ENCODE assay signal across 8 mouse cellular contexts in genomic region chr5:143112281-143113246, GRCm38 (mm10). TPM values are rescaled to one million over a fixed set of nuclear protein-coding genes. Genes with fewer than 3 reads are reported as not detected.
DNase-seq lines count a peak whose midpoint lies in the region; ATAC-seq and TF ChIP-seq lines count a peak whose summit lies in the region.

Gene Rnf216, minus strand, starts transcription at chr5:143112994.

- H3K9ac ChIP-seq in kidney, embryonic 14.5 days (ENCODE audit: low read depth, low read length) = peak within 1 kb of the TSS; percentile 95
- H3K9ac ChIP-seq in limb, embryonic 15.5 days = peak within 1 kb of the TSS; percentile 90

- peak; percentile 96 for ATAC-seq in kidney, embryonic 14.5 days (ENCODE audit: low FRiP score, low TSS enrichment)
- peak; percentile 93 for ATAC-seq in limb, embryonic 15.5 days (ENCODE audit: insufficient number of reproducible peaks, low FRiP score, low TSS enrichment, low read depth)

- peak within 1 kb of the TSS; percentile 88 for H3K4me2 ChIP-seq in kidney, embryonic 14.5 days (replicated peaks; ENCODE audit: low read depth, low read length)
- peak within 1 kb of the TSS; percentile 81 for H3K4me2 ChIP-seq in limb, embryonic 15.5 days

- peak within 1 kb of the TSS; percentile 86 for H3K27ac ChIP-seq in bone marrow macrophage, adult 2 months (ENCODE audit: insufficient read depth, low read depth, low read length)
- no peak within 1 kb of the TSS for H3K27ac ChIP-seq in embryonic fibroblast, embryonic 13.5 days (ENCODE audit: insufficient read depth, low read length)
- peak within 1 kb of the TSS; percentile 94 for H3K27ac ChIP-seq in kidney, embryonic 14.5 days (ENCODE audit: low read depth, low read length)
- peak within 1 kb of the TSS; percentile 93 for H3K27ac ChIP-seq in limb, embryonic 15.5 days

- DNase-seq in A20 (ENCODE audit: low read depth, low spot score) = peak; percentile 96
- DNase-seq in heart, adult 9 months (ENCODE audit: low spot score in 2 of 2) = peak; percentile 95 to 97
- DNase-seq in monocyte, adult 2 months (ENCODE audit: low read depth in 1 of 2, low spot score in 2 of 2) = peak; percentile 82 to 88
- DNase-seq in spleen, postnatal 36 days (ENCODE audit: low spot score in 2 of 2) = peak; percentile 92 to 94

- no peak for TF ChIP-seq CTCF in bone marrow macrophage, adult 2 months (IDR thresholded peaks at IDR 0.05; ENCODE audit: low read depth, low read length)
- peak; percentile 58 for TF ChIP-seq CTCF in embryonic fibroblast, embryonic 13.5 days (IDR thresholded peaks at IDR 0.05; ENCODE audit: borderline replicate concordance, insufficient read depth, low read length)

- H3K27me3 ChIP-seq in kidney, embryonic 14.5 days (ENCODE audit: control insufficient read depth, insufficient read depth, low read length) = no peaks in the 10 kb centered on the region
- no peaks in the 10 kb centered on the region for H3K27me3 ChIP-seq in limb, embryonic 15.5 days

- TF ChIP-seq POLR2A in bone marrow macrophage, adult 2 months (IDR thresholded peaks at IDR 0.05; ENCODE audit: borderline replicate concordance, low read depth, low read length) = peak; percentile 14; the same call in 1 of the 2 replicates
- peak; percentile 77 for TF ChIP-seq POLR2A in embryonic fibroblast, embryonic 13.5 days (IDR thresholded peaks at IDR 0.05; ENCODE audit: low read depth, low read length)

- no peaks in the 10 kb centered on the region for H3K9me3 ChIP-seq in kidney, embryonic 14.5 days (ENCODE audit: control insufficient read depth, low read length)
- H3K9me3 ChIP-seq in limb, embryonic 15.5 days = no peaks in the 10 kb centered on the region

- WGBS in kidney, embryonic 14.5 days = 1% methylated on average over 78 of the region's 110 CpGs
- WGBS in limb, embryonic 15.5 days = 1% methylated on average over 108 of the region's 110 CpGs

- peaks cover 12% of the 10 kb centered on the region for H3K4me1 ChIP-seq in bone marrow macrophage, adult 2 months (ENCODE audit: control insufficient read depth, insufficient read depth, low read length)
- H3K4me1 ChIP-seq in embryonic fibroblast, embryonic 13.5 days (ENCODE audit: control insufficient read depth, insufficient read depth, low read length) = no peaks in the 10 kb centered on the region
- peaks cover 4% of the 10 kb centered on the region; the same call in 1 of the 2 replicates for H3K4me1 ChIP-seq in kidney, embryonic 14.5 days (ENCODE audit: control insufficient read depth, insufficient read depth, low read length)
- H3K4me1 ChIP-seq in limb, embryonic 15.5 days = peaks cover 15% of the 10 kb centered on the region

- H3K4me3 ChIP-seq in bone marrow macrophage, adult 2 months (ENCODE audit: insufficient read depth, low read length) = peak within 1 kb of the TSS; percentile 97
- peak within 1 kb of the TSS; percentile 82 for H3K4me3 ChIP-seq in embryonic fibroblast, embryonic 13.5 days (ENCODE audit: insufficient read depth, low read length)
- peak within 1 kb of the TSS; percentile 92 for H3K4me3 ChIP-seq in kidney, embryonic 14.5 days (ENCODE audit: low read length)
- H3K4me3 ChIP-seq in limb, embryonic 15.5 days = peak within 1 kb of the TSS; percentile 85

- H3K36me3 ChIP-seq in kidney, embryonic 14.5 days (ENCODE audit: control insufficient read depth, insufficient read depth, low read length) = no peaks in the 10 kb centered on the region
- H3K36me3 ChIP-seq in limb, embryonic 15.5 days = no peaks in the 10 kb centered on the region

RNA-seq across cellular contexts. Expression of gene Rnf216, which starts in this region (rescaled TPM):
- polyA plus RNA-seq in bone marrow macrophage, adult 2 months (2012; ENCODE audit: insufficient read depth, insufficient read length, missing spikeins) = 33.7 and 38.8 TPM in 2 replicates
- polyA plus RNA-seq in embryonic fibroblast, embryonic 13.5 days (2011; ENCODE audit: insufficient read length, low read depth, missing spikeins) = 28.6 and 36.3 TPM in 2 replicates
- 28.7 and 48.3 TPM in 2 replicates for polyA plus RNA-seq in kidney, embryonic 14.5 days (2014; fragmentation: Nextera tagmentation; extraction: Ambion mirVana)
- 40.4 and 41.8 TPM in 2 replicates for polyA plus RNA-seq in limb, embryonic 15.5 days (2015; fragmentation: Nextera tagmentation; extraction: Ambion mirVana)
